Mouse (Mus musculus) forebrain, embryonic 13.5 days (tissue): ENCODE measurements around the gene Tbl2. TPM values are rescaled to one million over a fixed set of nuclear protein-coding genes. Genes with fewer than 3 reads are reported as not detected.

Experiments used
- ATAC-seq: fragments of 200-750 bp; cut with Nextera tagmentation; 2 replicates; pipeline ENCODE4 v1.8.0; 2017
- H3K27ac ChIP-seq: fragments of 300-500 bp; sonication (generic); 2 replicates; pipeline ENCODE4 v1.5.1; 2015; ENCODE audit warnings: inconsistent platforms, mild to moderate bottlenecking, moderate library complexity
- H3K27me3 ChIP-seq: fragments of 300-500 bp; sonication (generic); 2 replicates; pipeline ENCODE4 v1.6.1; 2015; ENCODE audit warnings: mild to moderate bottlenecking, inconsistent platforms
- H3K36me3 ChIP-seq: fragments of 300-500 bp; sonication (generic); 2 replicates; pipeline ENCODE4 v1.6.1; 2015; ENCODE audit warnings: mild to moderate bottlenecking, inconsistent platforms; ENCODE audit not compliant: poor library complexity, severe bottlenecking
- H3K4me1 ChIP-seq: fragments of 300-500 bp; sonication (generic); 2 replicates; pipeline ENCODE4 v1.6.1; 2015; ENCODE audit warnings: inconsistent platforms
- H3K4me2 ChIP-seq: fragments of 300-500 bp; sonication (generic); 2 replicates; pipeline ENCODE4 v1.6.1; 2015; ENCODE audit warnings: inconsistent platforms, mild to moderate bottlenecking, moderate library complexity
- H3K4me3 ChIP-seq: fragments of 300-500 bp; sonication (generic); 2 replicates; pipeline ENCODE4 v1.5.1; 2015; ENCODE audit warnings: mild to moderate bottlenecking, inconsistent platforms
- H3K9ac ChIP-seq: fragments of 300-500 bp; sonication (generic); 2 replicates; pipeline ENCODE4 v1.6.1; 2015; ENCODE audit warnings: mild to moderate bottlenecking, inconsistent platforms
- H3K9me3 ChIP-seq: fragments of 300-500 bp; sonication (generic); replicated peaks from 2 replicates; pipeline ENCODE4 v1.6.1; 2016; ENCODE audit warnings: inconsistent platforms
- WGBS: fragments of 180-500 bp; shearing (Covaris S2); methylation state at CpG from one replicate; pipeline ENCODE4 v1.1.7; 2015; 5-methylcytosine and 5-hydroxymethylcytosine counted together
- microRNA-seq: library from miRNA; unstranded; fragments of <30 nt; microRNA quantifications from one replicate; pipeline ENCODE4, GENCODE M21; 2016
- polyA plus RNA-seq: library from polyadenylated mRNA; unstranded; fragments of >200 nt; fragmentation: Nextera tagmentation; extraction: Ambion mirVana; gene quantifications from 2 replicates; pipeline ENCODE4 v1.2.1, GENCODE M21; 2015

Tbl2 gene
- polyA plus RNA-seq, 1 experiment from 2014 or later, result 18.8 TPM

DNA sequence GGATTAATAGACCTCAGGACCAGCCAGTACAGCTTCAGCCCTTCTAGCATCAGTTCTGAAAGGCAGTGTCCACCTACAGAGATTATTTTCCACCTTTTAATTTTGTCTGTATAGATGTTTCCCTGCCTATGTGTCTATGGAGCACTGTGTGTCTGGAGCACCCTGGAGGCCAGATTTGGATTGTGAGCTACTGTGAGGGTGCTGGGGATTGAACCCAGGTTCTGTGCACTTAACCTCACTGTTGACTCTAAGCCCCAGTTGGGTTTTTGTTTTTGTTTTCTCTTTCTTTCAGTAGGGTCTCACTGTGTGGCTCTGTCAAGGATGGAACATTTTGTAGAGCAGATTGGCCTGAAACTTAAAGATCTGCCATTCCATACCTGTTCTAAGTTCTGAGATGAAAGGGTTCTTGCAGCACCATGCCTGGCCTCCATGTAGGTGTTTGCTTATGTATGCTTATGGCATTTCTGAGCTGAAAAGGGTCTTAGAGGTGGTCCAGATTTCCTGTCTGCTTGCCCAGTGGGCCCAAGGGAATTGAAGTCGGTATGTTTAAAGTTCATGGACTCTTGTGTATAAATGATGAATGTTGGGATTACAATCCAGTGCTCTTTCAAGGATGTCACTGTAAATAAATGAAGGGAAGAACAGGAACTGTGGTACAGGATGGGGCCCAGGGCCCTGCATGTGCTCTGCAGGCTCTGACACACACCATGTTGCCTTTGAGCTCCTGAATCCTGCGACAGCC, 40.0 kb downstream of the Tbl2 start:
- no peak for ATAC-seq
- WGBS, result 69% methylated on average over 2 of the region's 2 CpGs

DNA sequence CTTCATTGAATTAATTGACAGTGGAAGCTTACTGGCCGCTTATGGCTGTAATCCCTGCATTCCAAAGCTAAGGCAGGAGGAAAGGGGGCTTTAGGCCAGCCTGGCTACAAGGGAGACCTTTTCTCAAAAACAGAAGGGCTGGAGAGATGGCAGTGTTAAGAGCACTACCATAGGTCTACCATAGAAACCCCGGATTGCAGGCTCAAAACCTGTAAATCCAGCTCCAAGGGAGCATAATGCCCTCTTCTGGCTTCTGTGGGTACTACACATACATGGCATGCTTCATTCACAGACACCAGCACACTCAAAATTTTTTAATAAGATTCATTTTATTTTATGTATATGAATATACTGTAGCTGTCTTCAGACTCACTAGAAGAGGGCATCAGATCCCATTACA, 42.2 kb downstream of the Tbl2 start:
- no peaks in the 10 kb centered on the region for H3K27me3 ChIP-seq
- no peak overlapping the region for H3K27ac ChIP-seq
- peaks cover 38% of the 10 kb centered on the region for H3K36me3 ChIP-seq
- H3K4me1 ChIP-seq, result peaks cover 34% of the 10 kb centered on the region
- 31% methylated on average over 2 of the region's 2 CpGs for WGBS
- no peak for ATAC-seq
- no peaks in the 10 kb centered on the region for H3K9me3 ChIP-seq
- H3K4me2 ChIP-seq, result no peak overlapping the region
- no peak overlapping the region for H3K9ac ChIP-seq
- no peak overlapping the region for H3K4me3 ChIP-seq

More for the DNA sequence above, 40.0 kb downstream of the Tbl2 start:
- Histone ChIP-seq H3K9me3 (no peaks in the 10 kb centered on the region; the same call in 1 of the 2 replicates), H3K36me3 (peaks cover 21% of the 10 kb centered on the region; the same call in 1 of the 2 replicates), H3K9ac (peak overlapping the region; percentile 98), H3K27ac (no peak overlapping the region), H3K4me1 (peaks cover 37% of the 10 kb centered on the region), H3K4me2 (peak overlapping the region; percentile 70), H3K27me3 (no peaks in the 10 kb centered on the region), H3K4me3 (peak overlapping the region; percentile 99)

DNA sequence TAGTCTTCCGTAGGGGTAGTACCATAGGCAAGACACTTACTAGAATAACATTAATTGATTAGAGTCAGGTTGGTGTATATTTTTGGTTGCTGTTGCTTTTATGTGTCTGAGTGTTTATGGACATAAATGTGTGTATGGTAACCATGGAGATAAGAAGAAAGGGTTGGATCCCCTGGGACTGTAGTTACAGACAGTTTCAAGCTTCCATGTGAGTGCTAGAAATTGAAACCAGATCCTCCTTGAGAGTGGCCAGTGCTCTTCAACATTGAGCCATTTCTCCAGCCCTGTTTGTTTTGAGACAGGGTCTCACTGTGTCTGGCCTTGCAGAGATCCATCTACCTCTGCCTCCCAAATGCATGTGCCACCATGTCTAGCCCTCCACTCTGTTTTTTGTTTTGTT, 43.0 kb downstream of the Tbl2 start:
- H3K9ac ChIP-seq, result 0 out of 2 replicates have a peak overlapping the region, but pooled peaks have one; percentile 3
- H3K27me3 ChIP-seq, result no peaks in the 10 kb centered on the region
- no peaks in the 10 kb centered on the region for H3K9me3 ChIP-seq
- H3K4me1 ChIP-seq, result peaks cover 34% of the 10 kb centered on the region
- H3K27ac ChIP-seq, result no peak overlapping the region
- peaks cover 45% of the 10 kb centered on the region for H3K36me3 ChIP-seq
- 88% methylated on average over 1 of the region's 1 CpGs for WGBS
- ATAC-seq, result no peak
- no peak overlapping the region for H3K4me3 ChIP-seq
- no peak overlapping the region for H3K4me2 ChIP-seq

DNA sequence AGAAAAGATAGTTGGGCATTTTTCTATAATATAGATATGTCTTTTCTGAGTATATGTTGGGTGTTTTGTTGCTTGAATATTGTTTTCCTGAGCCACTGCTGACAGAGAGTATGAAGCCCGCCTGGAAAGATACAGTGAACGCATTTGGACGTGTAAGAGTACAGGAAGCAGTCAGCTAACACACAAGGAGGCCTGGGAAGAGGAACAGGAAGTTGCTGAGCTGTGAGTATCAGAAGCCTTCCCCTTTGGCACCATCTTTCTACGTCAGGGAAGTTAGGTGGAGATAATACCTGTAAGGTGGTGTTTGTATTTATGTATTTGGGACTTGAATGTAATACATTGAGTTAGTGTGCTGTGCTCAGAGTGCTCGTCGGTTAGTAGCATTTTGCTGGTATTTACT, 46.9 kb downstream of the Tbl2 start:
- H3K9ac ChIP-seq, result no peak overlapping the region
- H3K9me3 ChIP-seq, result no peaks in the 10 kb centered on the region
- no peaks in the 10 kb centered on the region for H3K27me3 ChIP-seq
- WGBS, result 86% methylated on average over 6 of the region's 6 CpGs
- H3K36me3 ChIP-seq, result peaks cover 70% of the 10 kb centered on the region
- ATAC-seq, result no peak
- no peak overlapping the region for H3K27ac ChIP-seq
- H3K4me1 ChIP-seq, result peaks cover 9% of the 10 kb centered on the region
- no peak overlapping the region for H3K4me3 ChIP-seq
- no peak overlapping the region for H3K4me2 ChIP-seq

DNA sequence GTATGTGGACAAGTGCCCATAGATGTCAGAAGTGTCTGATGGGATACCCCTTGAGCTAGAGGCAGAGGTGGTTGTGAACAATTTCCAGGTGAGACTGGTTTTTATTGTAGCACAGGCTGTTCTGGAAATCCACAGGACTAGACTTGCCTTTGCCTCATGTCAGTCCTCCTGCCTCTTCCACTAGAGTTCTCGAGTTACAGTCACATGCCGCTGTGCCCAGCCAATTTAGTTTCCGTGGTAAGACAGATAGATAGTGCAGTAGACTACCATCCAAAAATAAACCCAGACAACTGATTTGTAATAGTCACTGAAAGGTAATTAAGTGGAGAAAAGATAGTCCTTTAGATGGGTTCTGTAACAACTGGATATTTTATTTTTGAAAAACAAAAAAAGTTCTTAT, 53.3 kb downstream of the Tbl2 start:
- Histone ChIP-seq H3K27me3 (no peaks in the 10 kb centered on the region), H3K9ac (no peak overlapping the region), H3K27ac (no peak overlapping the region), H3K4me3 (no peak overlapping the region), H3K4me1 (no peaks in the 10 kb centered on the region), H3K4me2 (no peak overlapping the region), H3K36me3 (peaks cover 86% of the 10 kb centered on the region), H3K9me3 (no peaks in the 10 kb centered on the region)
- no peak for ATAC-seq
- 90% methylated on average over 3 of the region's 3 CpGs for WGBS

DNA sequence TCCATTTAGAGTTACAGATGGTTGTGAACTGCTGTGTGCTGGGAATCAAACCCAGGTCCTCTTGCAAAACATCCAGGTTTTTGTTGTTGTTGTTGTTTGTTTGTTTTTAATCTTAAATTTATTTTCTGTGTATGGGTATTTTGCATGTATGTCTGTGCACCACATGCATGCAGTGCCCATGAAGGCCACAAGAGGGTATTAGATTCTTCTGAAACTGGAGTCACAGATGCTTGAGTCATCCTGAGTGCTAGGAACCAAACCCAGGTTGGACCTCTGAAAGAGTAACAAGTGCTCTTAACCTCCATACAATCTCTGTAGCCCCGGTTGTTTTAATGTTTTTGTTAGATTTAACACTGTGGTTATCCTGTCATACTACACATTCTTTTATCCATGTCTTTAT, 58.7 kb downstream of the Tbl2 start:
- H3K36me3 ChIP-seq, result peaks cover 95% of the 10 kb centered on the region
- H3K4me1 ChIP-seq, result no peaks in the 10 kb centered on the region
- no peak overlapping the region for H3K4me3 ChIP-seq
- no peak overlapping the region for H3K4me2 ChIP-seq
- ATAC-seq, result no peak
- H3K27me3 ChIP-seq, result no peaks in the 10 kb centered on the region
- H3K9me3 ChIP-seq, result no peaks in the 10 kb centered on the region
- WGBS, result 91% methylated on average over 1 of the region's 1 CpGs
- H3K9ac ChIP-seq, result no peak overlapping the region
- no peak overlapping the region for H3K27ac ChIP-seq

Small RNA genes lying within 50 kb of the gene (microRNA-seq; reads per million reads assigned to microRNA genes)
- gene Gm25315, result not detected

Other genes starting within 250 kb of the Tbl2 start
- gene Tmem270, start 242.9 kb upstream of the Tbl2 start, polyA plus RNA-seq, result not detected in 2 replicates
- gene Cldn13, start 234.1 kb upstream of the Tbl2 start, polyA plus RNA-seq, result 0.72 TPM in 1 of 2 replicates, not detected in the other
- 7.5 and 8.2 TPM in 2 replicates for gene Mettl27, start 217.3 kb upstream of the Tbl2 start, polyA plus RNA-seq
- not detected in 2 replicates for gene Cldn4, start 202.7 kb upstream of the Tbl2 start, polyA plus RNA-seq
- gene Cldn3, start 163.4 kb upstream of the Tbl2 start, polyA plus RNA-seq, result 2.9 and 3.1 TPM in 2 replicates
- 47.9 and 53.4 TPM in 2 replicates for gene Abhd11, start 140.5 kb upstream of the Tbl2 start, polyA plus RNA-seq
- 34.1 and 38.7 TPM in 2 replicates for gene Stx1a, start 126.2 kb upstream of the Tbl2 start, polyA plus RNA-seq
- 31.3 and 33.8 TPM in 2 replicates for gene Dnajc30, start 85.5 kb upstream of the Tbl2 start, polyA plus RNA-seq
- 101 and 112 TPM in 2 replicates for gene Bud23, start 84.7 kb upstream of the Tbl2 start, polyA plus RNA-seq
- gene Vps37d, start 71.4 kb upstream of the Tbl2 start, polyA plus RNA-seq, result 17.8 and 19.1 TPM in 2 replicates
- 1.4 and 1.6 TPM in 2 replicates for gene Mlxipl, start 59.8 kb upstream of the Tbl2 start, polyA plus RNA-seq
- 48.9 and 50.8 TPM in 2 replicates for gene Bcl7b, start 18.6 kb downstream of the Tbl2 start, polyA plus RNA-seq
- gene Baz1b, start 37.6 kb downstream of the Tbl2 start, polyA plus RNA-seq, result 50.1 and 51.4 TPM in 2 replicates
- 18.2 and 25.7 TPM in 2 replicates for gene Fzd9, start 101.6 kb downstream of the Tbl2 start, polyA plus RNA-seq
- not detected in 2 replicates for gene Fkbp6, start 200.4 kb downstream of the Tbl2 start, polyA plus RNA-seq
- gene Trim50, start 203.6 kb downstream of the Tbl2 start, polyA plus RNA-seq, result not detected in 2 replicates
- 36.8 and 40.4 TPM in 2 replicates for gene Nsun5, start 220.3 kb downstream of the Tbl2 start, polyA plus RNA-seq
- 15.3 and 16.9 TPM in 2 replicates for gene Pom121, start 244.9 kb downstream of the Tbl2 start, polyA plus RNA-seq